Mouse (Mus musculus) cortical plate, adult 2 months (tissue): ENCODE data around the gene Ap3d1. TPM values are rescaled to one million over a fixed set of nuclear protein-coding genes. Genes with fewer than 3 reads are reported as not detected.

ENCODE experiments used
- H3K27ac ChIP-seq: fragments of 200-500 bp; 2 replicates; pipeline ENCODE4 v1.5.1; 2012; ENCODE audit warnings: low read length, control low read depth, inconsistent platforms; ENCODE audit not compliant: insufficient read depth
- H3K4me1 ChIP-seq: fragments of 200-500 bp; 2 replicates; pipeline ENCODE4 v1.6.1; 2011; ENCODE audit warnings: low read length; ENCODE audit not compliant: control insufficient read depth, insufficient read depth
- H3K4me3 ChIP-seq: fragments of 200-500 bp; 2 replicates; pipeline ENCODE4 v1.5.1; 2011; ENCODE audit warnings: mild to moderate bottlenecking, low read length, control low read depth; ENCODE audit not compliant: insufficient read depth
- CTCF ChIP-seq: fragments of 200-500 bp; IDR thresholded peaks from 2 replicates; pipeline ENCODE4 v1.5.1; 2011; ENCODE audit warnings: mild to moderate bottlenecking, control low read depth, low read length; ENCODE audit not compliant: insufficient read depth; ENCODE audit errors: extremely low read depth
- POLR2A ChIP-seq: fragments of 200-500 bp; IDR thresholded peaks from 2 replicates; pipeline ENCODE4 v1.6.1; 2011; ENCODE audit warnings: mild to moderate bottlenecking, low read length, control low read depth; ENCODE audit not compliant: insufficient read depth; ENCODE audit errors: extremely low read depth
- polyA plus RNA-seq: library from polyadenylated mRNA; depleted of rRNA; stranded (reverse); fragments of >200 nt; gene quantifications from 2 replicates; pipeline ENCODE4 v1.2.3, GENCODE M21; 2012

The Ap3d1 gene
- polyA plus RNA-seq, 1 experiment = 157 TPM

DNA sequence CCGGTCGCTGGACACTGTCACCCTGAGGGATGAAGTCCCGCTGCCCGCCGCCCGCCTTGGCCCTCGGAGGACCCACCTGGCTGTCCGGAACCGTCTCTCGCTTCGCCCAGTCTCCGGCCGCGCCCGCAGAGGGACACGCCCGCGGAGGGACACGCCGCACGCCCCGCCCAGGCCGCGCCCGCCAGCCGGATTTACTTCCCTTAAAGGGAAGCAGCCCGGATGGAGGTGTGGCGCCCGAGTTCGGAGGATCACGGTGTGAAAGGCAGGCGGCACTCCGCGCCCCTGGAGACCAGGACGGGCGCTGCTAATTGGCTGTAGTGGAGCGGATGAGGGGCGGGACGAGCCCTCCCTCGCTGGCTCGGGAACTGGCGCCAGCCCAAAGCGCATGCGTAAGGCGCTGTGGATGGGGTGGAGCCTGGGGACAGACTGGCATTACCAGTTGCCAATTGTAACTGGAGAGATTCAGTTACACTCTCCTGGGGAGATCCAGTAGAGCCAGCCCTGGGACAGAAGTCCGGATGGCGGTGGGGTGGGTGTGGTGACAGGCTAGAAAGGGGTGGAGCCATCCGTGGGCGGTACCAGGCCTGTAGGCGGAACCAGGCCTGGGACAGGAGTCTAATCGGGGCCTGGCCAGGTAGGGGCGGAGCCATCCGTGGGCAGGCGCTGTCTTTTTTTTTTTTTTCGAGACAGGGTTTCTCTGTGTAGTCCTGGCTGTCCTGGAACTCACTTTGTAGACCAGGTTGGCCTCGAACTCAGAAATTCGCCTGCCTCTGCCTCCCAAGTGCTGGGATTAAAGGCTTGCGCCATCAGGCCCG is 40.1 kb downstream of the Ap3d1 start, which contains the start of the genes Mob3a and Izumo4:
Gene Mob3a (minus strand): TSS at position 257 of the 815 bp plus-strand sequence.
Gene Izumo4 (plus strand): TSS at position 464 of the 815 bp plus-strand sequence.
- H3K4me3 ChIP-seq = peak within 1 kb of the TSS; percentile 57
- 0 out of 2 replicates have a peak, but pooled peaks have one; percentile 29 for TF ChIP-seq POLR2A
- TF ChIP-seq CTCF = no peak
- peak within 1 kb of the TSS; percentile 56 for H3K27ac ChIP-seq
- peaks cover 2% of the 10 kb centered on the region; the same call in 1 of the 2 replicates for H3K4me1 ChIP-seq

GRCm38 (mm10) chr10:80700732-80701131 is 41.3 kb downstream of the Ap3d1 start:
- Histone ChIP-seq H3K27ac (no peak overlapping the region), H3K4me1 (peaks cover 2% of the 10 kb centered on the region; the same call in 1 of the 2 replicates), H3K4me3 (no peak overlapping the region)
- TF ChIP-seq CTCF = no peak
- no peak for TF ChIP-seq POLR2A

DNA sequence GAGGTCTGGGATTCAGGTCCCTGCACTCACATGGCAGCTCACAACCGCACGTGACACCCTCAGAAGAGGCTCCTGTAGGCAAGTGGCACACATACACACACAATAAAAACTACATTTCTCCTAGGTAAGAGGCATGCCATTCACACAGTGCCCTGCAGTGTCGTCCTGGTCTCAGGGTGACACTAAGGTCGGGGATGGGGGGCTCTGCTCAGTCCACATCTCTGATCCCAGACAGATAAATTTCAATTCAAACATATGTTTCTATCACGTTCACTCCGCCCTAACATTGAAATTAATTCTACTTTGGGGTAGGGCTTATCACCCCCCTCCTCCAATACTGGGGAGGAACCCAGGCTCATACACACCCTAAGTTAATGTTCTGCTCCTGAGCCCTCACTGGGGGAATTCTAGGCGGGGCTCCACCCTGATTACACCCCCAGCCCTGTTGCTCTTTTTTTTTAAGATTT is 42.0 kb downstream of the Ap3d1 start:
- peaks cover 2% of the 10 kb centered on the region; the same call in 1 of the 2 replicates for H3K4me1 ChIP-seq

DNA sequence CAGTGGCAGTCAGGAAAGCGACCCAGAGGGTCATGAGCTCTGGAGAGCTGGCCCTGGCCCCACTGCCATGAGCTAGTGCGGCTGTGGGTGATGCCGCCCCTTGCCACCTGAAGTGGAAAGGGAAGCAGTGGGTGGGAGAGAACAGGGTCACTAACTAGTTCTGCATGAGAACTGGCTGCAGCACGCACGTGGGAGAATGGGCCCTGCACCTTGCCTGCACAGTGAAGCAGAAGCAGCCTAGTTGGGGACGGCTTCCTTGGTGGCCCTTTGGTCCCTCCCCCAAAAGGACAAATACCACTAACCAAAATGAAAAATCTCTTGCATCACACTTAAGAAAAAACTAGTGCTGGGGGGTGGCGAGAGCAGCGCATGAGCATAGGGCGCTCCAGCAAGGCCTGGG is 43.5 kb downstream of the Ap3d1 start:
- Histone ChIP-seq H3K4me3 (no peak overlapping the region), H3K27ac (no peak overlapping the region), H3K4me1 (peaks cover 2% of the 10 kb centered on the region; the same call in 1 of the 2 replicates)
- no peak for TF ChIP-seq CTCF

More for the DNA sequence above, 42.0 kb downstream of the Ap3d1 start:
- Histone ChIP-seq H3K27ac (no peak overlapping the region), H3K4me3 (no peak overlapping the region)
- TF ChIP-seq CTCF = no peak
- TF ChIP-seq POLR2A = no peak

GRCm38 (mm10) chr10:80697812-80698211 is 44.3 kb downstream of the Ap3d1 start:
- TF ChIP-seq CTCF (no peak), POLR2A (no peak)
- Histone ChIP-seq H3K4me1 (peaks cover 2% of the 10 kb centered on the region; the same call in 1 of the 2 replicates), H3K4me3 (no peak overlapping the region), H3K27ac (no peak overlapping the region)

DNA sequence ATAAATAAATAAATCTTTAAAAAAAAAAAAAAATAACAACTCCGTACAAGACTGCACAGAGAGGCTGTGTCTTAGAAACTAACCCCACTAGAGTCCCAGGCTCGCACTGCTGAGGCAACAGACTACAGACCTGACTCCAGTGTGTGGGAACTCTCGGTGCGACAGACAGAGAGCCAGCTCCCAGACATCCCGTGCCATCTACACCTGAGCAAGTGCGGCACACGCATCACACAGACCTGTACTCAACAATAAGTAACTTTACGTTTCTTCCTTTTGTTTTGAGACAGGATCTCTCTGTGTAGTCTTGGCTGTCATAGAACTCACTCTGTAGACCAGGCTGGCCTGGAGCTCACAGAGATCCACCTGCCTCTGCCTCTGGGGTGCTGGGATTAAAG is 44.7 kb downstream of the Ap3d1 start:
- no peak for TF ChIP-seq POLR2A
- TF ChIP-seq CTCF = no peak
- Histone ChIP-seq H3K4me3 (no peak overlapping the region), H3K27ac (no peak overlapping the region)

DNA sequence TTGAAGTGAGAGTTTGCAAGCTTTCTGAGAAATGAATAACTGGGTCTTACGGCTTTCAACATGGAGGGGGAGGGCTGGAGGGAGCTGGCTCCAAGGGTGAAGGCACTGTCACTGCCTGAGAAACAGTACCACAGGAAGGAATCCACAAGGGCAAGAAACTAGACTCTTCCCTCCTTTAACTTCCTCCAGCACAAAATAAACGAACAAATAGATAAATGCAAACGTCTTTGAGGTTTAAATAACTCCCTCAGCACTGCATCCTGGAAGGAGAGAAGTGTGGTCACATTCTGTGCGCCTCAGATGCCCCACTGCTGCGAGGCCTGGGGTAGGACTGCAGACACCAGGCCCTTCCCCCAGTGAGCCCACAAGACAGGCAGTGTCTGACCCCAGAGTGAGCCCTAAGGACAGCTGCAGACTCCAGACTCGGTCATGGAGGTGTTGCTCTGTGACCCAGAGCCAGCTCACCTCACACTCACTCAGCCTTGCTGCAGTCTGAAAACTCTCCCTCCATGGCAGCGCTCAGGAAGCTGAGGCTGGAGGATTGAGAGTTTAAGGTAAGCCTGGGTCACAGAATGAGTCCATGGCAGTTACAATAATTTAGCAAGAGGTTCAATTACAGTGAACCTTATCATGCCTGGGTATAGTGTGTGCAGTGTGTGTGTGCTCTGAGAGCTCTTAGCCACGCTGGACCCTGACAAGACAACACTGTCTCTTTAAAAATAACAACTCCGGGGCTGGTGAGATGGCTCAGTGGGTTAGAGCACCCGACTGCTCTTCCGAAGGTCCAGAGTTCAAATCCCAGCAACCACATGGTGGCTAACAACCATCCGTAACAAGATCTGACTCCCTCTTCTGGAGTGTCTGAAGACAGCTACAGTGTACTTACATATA is 45.3 kb downstream of the Ap3d1 start:
- no peak for TF ChIP-seq CTCF
- H3K4me3 ChIP-seq = no peak overlapping the region
- peaks cover 2% of the 10 kb centered on the region; the same call in 1 of the 2 replicates for H3K4me1 ChIP-seq
- no peak overlapping the region for H3K27ac ChIP-seq

More for the DNA sequence above, 44.7 kb downstream of the Ap3d1 start:
- peaks cover 2% of the 10 kb centered on the region; the same call in 1 of the 2 replicates for H3K4me1 ChIP-seq

GRCm38 (mm10) chr10:80695801-80696501 is 46.1 kb downstream of the Ap3d1 start:
- no peak for TF ChIP-seq CTCF
- TF ChIP-seq POLR2A = no peak
- Histone ChIP-seq H3K4me3 (no peak overlapping the region), H3K27ac (no peak overlapping the region; the same call in 1 of the 2 replicates), H3K4me1 (peaks cover 2% of the 10 kb centered on the region; the same call in 1 of the 2 replicates)

DNA sequence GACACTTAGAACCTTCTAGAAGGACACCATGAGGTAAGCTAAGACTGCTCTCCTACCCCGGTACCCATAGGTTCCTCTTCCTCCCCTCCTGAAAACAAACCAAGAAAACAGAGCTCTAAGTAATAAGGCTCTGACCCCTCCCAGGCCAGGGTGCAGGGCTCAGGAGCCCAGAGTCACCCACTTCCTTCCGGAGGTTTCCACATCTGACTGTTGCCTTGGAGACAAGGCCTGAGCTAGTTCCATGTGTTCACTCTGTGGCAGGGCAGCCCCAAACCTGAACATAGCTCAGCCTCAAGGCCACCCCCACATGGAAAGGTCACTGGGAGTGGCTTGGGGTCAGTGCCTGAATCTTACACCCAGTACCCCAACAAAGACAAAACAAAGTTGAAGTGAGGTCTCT is 46.9 kb downstream of the Ap3d1 start:
- no peak for TF ChIP-seq POLR2A
- TF ChIP-seq CTCF = no peak
- Histone ChIP-seq H3K27ac (no peak overlapping the region), H3K4me3 (no peak overlapping the region), H3K4me1 (no peaks in the 10 kb centered on the region)
